Mouse (Mus musculus): ENCODE data around the gene Vgf. TPM values are rescaled to one million over a fixed set of nuclear protein-coding genes. Genes with fewer than 3 reads are reported as not detected.

Vgf gene
- 100 to 1,000 TPM; 200 to 207 TPM for total RNA-seq (2021)

DNA sequence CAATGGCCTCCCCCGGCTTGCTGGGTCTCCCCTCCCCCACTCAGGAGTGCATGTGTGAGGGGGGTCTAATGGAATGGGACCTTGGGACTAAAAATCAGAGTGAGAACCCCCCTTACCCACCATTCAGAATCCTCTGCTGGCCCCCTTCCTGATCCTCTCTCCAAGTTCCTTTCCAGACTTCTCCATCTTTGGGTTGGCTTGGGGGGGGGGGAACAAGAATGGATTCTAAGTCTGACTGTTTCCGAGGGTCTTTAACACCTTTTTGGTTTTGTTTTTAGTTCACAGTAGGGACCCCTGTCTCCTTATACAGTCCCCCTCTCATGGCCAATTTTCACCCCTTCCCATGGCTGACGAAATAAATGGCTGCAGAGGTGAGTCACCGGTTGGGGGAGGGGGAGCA is at the start of gene Vgf:
Gene Vgf (plus strand): TSS at position 301 of the 400 bp plus-strand sequence.
- intact Hi-C loops (cut with DNase I): no loop called here
- DNase-seq (ENCODE audit: extremely low spot score in 1 of 2, low spot score in 2 of 2): no peak

DNA sequence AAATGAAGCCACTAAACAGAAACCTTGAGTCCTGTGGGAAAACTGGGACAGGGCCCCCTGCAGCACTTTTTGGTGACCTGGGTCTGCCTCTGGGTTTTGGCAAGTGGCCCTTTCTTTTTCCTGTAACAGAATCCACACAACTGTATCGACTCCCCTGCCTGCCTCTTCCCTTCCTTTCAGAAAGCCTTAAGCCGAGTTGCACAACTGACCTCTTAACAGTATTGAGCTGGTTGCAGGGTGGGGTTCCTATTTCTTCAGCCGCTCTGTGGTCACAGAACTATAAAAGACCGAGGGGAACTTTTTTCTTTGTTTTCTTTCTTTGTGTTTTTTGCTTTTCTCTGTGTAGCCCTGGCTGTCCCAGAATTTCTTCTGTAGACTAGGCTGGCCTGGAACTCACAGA is 48.4 kb upstream of the Vgf start:
- DNase-seq (ENCODE audit: extremely low spot score in 1 of 2, low spot score in 2 of 2): no peak
- intact Hi-C loops (cut with DNase I): no loop called here

DNA sequence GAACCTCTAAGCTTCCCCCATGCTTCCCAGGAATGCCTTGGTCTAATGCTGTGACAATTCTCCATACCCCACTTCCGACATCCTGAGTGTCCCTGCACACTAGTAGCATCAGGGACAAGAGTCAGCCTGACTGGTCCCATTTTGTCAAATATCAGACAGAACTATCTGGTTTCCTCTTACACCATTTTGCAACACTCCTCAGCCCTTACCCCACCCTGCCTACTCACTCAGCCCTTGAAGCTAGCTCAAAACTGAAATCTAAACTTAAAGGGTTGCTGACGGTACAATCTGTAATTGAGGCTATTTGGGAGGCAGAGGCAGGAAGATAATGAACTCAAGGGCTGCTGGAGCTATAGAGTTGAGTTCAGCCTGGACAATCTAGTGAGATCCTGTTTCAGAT is 46.4 kb upstream of the Vgf start:
- no peak for DNase-seq (ENCODE audit: extremely low spot score in 1 of 2, low spot score in 2 of 2)
- intact Hi-C loops (cut with DNase I): no loop called here

DNA sequence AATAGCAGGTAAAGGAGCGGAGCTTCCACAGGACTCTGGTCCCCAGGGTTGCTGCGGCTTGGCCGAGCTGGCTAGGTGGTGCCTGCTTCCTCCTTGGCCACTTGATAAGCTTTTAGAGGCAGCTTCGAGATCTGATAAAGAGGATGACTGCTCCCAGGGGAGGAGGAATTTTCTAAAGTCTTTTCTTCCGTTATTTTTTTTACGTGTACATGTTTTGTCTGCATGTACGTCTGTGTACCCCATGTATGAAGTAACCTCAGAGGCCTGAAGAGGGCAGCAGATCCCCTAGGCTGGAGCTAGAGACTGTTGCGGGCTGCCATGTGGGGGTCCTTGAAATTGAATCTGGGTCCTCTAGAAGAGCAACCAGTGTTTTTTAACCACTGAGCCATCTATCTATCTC is 45.2 kb upstream of the Vgf start:
- intact Hi-C loops (cut with DNase I): no loop called here
- no peak for DNase-seq (ENCODE audit: extremely low spot score in 1 of 2, low spot score in 2 of 2)

DNA sequence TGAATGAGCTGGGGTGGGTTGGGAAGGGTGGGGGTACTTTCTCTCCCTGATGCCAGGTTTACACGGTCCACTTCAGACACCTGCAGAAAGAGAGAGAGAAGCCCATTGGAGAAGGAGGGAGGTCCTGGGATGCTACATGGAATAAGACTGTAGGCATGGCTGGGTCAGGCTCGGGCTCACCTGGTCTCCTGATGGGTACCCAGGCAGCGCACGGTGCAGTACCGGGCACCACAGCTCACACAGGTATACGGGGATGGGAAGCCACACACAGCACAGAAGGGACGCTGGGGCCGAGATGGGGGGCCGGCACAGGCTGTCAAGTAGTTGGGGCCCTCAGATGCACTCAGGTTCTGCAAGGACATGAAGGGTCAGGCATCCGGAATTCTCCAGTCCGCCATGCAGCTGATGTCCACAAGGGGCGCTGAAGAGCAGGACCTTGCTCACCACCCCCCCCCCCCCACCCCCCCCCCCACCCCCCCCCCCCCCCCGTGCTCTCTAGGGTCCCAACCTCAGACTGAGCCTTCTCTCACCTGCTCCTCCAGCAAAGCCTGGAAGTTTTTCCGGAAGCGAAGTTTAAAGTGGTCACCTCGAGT is 43.8 kb upstream of the Vgf start:
- intact Hi-C loops (cut with DNase I): no loop called here
- DNase-seq (ENCODE audit: extremely low spot score in 1 of 2, low spot score in 2 of 2): no peak

DNA sequence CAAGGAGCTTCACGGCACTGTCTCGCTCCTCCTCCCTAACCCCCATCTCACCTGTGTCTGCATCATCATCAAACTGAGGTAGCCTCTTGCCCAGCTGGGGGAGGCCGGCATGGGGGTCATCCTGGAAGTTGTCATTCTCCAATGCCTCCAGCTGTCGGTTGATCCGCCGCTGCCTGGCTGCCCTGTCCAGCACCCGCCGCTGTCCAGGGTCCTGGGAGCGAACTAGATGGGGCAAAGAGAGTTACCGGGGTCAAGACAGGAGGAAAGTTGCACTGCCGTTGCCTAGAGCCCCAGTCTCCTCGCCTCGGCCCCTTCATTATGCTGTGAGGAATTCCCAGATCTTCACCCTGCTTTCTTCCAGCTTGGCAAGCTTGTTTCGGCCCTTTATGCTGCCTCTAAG is 41.4 kb upstream of the Vgf start:
- intact Hi-C loops (cut with DNase I): no loop called here

DNA sequence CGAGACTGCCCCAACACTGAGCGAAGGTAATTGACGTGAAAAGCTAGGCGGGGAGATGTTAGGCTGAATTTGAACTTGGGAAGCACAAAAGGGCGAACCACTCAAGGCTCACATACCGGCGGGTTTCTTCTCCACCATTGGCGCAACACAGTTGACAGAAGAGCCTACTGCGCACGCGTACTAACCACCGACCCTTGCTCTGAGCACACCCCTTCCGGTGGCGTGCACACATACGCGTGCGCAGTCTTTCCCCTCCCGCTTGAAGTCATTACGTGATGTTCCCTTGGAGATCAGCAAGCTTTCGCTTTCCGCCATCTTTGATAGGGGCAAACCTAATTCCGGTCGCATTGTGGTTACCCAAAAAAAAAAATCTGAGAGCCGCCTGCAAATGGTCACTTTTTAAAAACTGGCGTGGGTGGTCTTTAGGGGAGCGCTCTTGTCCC is 39.5 kb upstream of the Vgf start, which contains the start of gene Plod3:
Gene Plod3 (plus strand): TSS at position 325 of the 443 bp plus-strand sequence.
- DNase-seq (ENCODE audit: extremely low spot score in 1 of 2, low spot score in 2 of 2): peak; percentile 96 to 98
- intact Hi-C loops (cut with DNase I): no loop called here

More for the DNA sequence above, 41.4 kb upstream of the Vgf start:
- no peak for DNase-seq (ENCODE audit: extremely low spot score in 1 of 2, low spot score in 2 of 2)

DNA sequence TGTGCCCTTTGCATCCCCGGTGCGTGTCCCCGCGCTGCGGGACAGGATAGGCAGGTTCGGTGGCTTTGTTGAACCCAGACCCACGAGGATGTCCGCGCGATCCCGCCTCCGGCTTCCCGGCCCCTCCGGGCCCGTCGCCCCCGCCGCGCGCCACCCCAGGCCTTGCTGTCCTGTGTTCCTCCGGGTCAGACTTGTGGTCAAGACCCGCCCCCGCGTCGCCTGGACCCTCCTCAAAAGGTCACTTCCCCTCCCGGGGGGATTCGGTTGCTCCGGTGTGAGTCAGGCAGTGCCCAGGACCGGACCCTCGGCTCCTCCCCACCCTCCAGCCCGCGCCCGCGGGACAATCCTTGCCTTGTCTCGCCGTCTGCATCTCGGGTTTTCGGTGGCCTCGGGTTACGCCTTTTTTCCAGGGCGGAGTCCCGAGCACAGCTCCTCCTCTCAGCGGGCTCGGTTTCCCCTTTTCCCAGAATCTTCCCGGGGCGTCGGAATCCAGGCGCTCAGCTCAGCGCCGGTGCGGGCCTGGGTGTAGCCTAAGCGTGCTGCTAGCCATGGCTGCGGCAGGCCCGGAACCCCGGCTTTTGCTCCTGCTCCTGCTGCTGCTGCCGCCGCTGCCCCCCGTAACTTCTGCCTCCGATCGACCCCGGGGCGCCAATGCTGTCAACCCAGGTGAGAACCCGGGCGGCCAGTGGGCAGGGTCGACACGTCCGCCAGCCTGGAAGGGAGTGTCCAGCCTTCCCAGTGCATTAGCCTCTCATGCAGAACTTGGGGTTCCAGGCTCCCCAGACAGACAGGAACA is 38.9 kb upstream of the Vgf start:
- intact Hi-C loops (cut with DNase I): no loop called here
- DNase-seq (ENCODE audit: extremely low spot score in 1 of 2, low spot score in 2 of 2): peak; percentile 65 to 88

DNA sequence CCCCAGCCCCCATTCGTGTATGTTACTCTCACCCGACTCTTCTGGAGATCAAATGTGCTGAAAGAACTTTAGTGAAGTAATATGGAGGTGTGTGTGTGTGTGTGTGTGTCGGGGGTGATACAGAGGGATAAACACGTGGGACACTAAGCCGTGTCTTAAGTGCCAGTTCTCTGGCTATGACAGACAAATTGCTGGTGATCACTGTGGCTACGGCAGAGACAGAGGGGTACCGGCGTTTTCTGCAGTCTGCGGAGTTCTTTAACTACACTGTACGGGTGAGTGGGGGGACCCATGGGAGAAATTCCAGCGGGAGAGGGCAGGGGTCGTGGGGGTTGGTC is 38.3 kb upstream of the Vgf start, which contains the start of gene Znhit1:
Gene Znhit1 (minus strand): TSS at position 88 of the 338 bp plus-strand sequence.
- intact Hi-C loops (cut with DNase I): no loop called here

DNA sequence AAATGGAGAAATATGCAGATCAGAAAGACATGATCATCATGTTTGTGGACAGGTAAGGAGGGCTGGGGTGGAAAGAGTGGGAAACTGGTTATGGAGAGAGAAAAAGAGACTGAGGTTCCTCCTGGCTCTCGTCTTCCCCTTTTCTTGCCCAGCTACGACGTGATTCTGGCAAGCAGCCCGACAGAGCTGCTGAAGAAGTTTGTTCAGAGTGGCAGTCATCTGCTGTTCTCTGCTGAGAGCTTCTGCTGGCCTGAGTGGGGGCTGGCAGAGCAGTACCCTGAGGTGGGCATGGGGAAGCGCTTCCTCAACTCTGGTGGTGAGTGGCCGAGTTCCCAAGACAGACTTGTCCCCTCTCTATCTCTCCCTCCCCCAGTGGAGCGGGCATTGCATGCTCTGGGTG is 37.8 kb upstream of the Vgf start:
- intact Hi-C loops (cut with DNase I): no loop called here
- DNase-seq (ENCODE audit: extremely low spot score in 1 of 2, low spot score in 2 of 2): peak; percentile 54 to 75

More for the DNA sequence above, 38.3 kb upstream of the Vgf start, which contains the start of gene Znhit1:
- DNase-seq (ENCODE audit: extremely low spot score in 1 of 2, low spot score in 2 of 2): no peak

DNA sequence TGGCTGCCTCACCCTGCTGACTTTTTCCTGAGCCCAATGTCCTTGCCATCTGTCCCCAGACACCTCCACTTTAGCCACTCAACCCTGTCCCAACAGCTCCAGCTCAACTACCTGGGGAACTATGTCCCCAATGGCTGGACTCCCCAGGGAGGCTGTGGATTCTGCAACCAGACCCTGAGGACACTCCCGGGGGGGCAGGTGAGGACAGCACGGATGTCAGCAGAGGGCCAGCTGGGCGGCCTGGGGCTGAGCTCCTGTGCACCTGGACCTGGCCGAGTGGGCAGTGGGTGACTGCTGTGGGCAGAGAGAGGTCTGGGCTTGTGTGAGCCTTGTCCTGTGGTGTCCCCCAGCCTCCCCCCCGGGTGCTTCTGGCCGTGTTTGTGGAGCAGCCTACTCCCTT is 36.4 kb upstream of the Vgf start:
- no peak for DNase-seq (ENCODE audit: extremely low spot score in 1 of 2, low spot score in 2 of 2)
- intact Hi-C loops (cut with DNase I): no loop called here

DNA sequence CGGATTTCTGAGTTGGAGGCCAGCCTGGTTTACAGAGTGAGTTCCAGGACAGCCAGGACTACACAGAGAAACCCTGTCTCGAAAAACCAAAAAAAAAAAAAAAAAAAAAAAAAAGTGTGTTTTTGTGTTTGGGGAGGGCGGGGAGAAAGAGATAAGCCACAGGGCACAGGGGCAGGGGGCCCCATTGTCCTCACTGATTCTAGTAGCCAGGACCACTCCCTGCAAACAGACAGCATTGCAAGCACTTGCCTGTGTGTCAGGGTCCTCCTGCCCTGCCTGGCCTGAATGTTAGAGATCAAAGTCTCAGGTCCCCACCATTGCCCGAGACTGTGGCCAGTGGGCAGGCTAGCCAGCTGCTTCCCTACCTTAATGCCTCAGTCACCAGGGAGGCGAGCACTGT is 26.7 kb upstream of the Vgf start:
- intact Hi-C loops (cut with DNase I): no loop called here
- no peak for DNase-seq (ENCODE audit: extremely low spot score in 1 of 2, low spot score in 2 of 2)

DNA sequence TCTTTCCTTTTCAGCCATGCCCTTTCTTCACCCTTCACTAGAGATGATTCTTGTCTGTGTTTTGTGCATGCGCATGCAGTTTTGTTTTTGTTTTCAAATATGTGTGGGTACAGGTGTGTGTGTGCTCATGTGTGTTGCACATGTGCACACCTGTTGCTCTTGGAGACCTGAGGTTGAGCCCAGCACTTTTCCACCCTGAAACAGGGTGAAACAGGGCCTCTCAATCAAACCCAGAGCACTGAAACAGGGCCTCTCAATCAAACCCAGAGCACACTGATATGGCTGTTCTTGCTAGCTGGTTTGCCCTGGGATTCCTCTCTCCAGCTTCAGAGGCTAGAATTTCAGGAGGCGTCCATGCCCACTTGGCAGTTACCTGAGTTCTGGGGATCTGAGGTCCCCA is 25.6 kb upstream of the Vgf start:
- no peak for DNase-seq (ENCODE audit: extremely low spot score in 1 of 2, low spot score in 2 of 2)
- intact Hi-C loops (cut with DNase I): no loop called here

DNA sequence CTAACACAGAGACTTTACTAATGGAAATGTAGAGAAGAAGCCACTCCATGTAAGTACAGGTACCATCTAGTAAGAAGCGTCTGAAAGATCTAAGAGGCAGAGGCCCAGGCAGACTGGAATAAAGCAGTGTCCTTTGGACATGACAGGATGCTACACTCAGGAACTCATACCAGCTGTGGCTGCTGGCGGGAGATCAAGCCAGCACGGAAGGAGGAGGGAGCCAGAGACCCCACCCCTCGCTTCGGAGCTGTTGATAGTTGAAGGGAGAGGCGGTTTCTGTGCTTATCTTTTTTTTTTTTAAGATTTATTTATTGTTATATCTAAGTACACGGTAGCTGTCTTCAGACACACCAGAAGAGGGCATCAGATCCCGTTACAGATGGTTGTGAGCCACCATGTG is 18.9 kb upstream of the Vgf start:
- no peak for DNase-seq (ENCODE audit: extremely low spot score in 1 of 2, low spot score in 2 of 2)
- intact Hi-C loops (cut with DNase I): no loop called here

DNA sequence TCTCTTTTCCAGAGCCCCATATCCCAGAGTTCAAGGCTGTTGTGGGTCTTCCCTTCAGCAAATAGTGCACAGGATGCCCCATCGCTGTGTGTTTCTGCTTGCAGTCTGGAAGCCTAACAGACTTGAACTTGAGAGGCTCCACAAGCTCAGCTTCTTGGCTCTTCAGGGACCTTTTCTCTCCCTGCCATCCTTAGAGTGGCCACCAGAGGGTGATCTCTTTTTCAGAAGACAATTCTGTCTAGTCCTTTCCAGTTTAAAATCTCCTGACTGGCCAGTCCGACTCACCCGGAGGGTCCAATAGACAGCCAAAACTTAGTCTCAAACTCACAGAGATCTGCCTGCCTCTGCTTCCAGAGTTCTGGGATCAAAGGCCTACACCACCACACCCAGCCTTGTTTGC is 16.2 kb upstream of the Vgf start:
- intact Hi-C loops (cut with DNase I): loop anchor here (5.0 kb wide), 1 partner anchor 78 kb away; no protein-coding TSS in a partner anchor

DNA sequence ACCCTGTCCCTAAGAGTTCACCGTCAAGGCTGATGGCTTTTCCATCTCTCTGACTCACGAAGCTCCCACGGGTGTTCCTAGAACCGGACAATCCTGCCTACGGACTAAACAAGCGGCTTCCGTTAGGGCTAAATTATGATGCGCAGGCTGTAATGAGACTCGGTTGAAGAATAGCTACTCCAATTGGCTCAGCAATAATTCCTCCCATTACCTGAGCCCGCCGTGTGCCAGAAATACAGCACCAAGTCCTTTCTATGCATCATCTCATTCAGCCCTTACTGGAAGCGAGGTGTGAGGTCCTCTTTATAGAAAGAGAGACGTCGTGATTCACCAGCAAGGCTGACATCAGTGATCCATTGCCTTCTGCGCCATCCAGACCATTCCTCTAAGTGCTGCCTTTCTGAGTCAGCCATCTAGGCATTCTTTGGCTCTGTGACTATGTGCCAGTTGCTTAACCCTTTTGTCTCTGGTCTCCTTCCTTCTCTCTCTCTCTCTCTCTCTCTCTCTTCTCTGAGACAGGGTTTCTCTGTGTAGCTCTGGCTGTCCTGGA is 13.7 kb upstream of the Vgf start:
- intact Hi-C loops (cut with DNase I): loop anchor here (5.0 kb wide), 1 partner anchor 80 kb away; no protein-coding TSS in a partner anchor

More for the DNA sequence above, 16.2 kb upstream of the Vgf start:
- DNase-seq (ENCODE audit: extremely low spot score in 1 of 2, low spot score in 2 of 2): peak in 1 of 2 experiments; percentile 60

DNA sequence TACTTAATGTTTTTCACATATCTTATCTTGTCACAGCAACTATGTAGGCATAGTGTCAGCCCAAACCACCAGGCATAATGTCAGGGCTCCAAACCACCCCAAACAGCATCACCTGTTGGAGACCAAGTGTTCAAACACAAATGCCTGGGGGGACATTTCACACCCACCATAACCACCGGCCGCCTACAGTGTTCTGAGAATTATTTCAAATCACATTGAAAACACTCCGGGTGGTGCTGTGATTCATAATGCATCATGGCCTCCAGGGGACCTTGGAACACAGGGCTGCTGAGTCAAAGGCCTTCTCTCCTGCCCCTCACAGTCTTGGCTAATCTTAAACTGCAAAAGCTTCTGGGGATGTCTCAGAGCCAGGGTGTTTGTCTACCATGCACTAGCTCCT is 10.3 kb upstream of the Vgf start:
- no peak for DNase-seq (ENCODE audit: extremely low spot score in 1 of 2, low spot score in 2 of 2)
- intact Hi-C loops (cut with DNase I): no loop called here

More for the DNA sequence above, 13.7 kb upstream of the Vgf start:
- no peak for DNase-seq (ENCODE audit: extremely low spot score in 1 of 2, low spot score in 2 of 2)

DNA sequence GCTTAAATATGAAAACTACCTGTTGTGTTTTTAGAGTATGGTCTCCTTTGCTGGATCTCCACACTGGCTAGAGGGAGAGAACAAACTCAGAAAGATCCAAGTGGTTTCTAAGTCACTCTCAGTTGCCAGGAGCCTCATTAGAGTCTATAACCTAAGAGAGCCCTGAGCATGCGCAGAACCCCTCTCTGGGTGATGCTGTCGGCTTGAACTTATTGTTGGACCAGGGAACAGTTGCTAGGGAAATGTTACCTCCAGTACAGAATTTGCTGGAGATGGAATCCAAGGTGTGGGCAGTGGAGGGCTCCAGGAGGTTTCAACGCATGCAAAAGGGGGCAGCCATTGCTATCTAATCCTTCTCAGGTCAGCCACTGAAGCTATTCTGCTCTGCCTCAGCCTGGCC is 1.9 kb upstream of the Vgf start:
- DNase-seq (ENCODE audit: extremely low spot score in 1 of 2, low spot score in 2 of 2): no peak
- intact Hi-C loops (cut with DNase I): loop anchor here (2.0 kb wide), 1 partner anchor 82 kb away; no protein-coding TSS in a partner anchor

DNA sequence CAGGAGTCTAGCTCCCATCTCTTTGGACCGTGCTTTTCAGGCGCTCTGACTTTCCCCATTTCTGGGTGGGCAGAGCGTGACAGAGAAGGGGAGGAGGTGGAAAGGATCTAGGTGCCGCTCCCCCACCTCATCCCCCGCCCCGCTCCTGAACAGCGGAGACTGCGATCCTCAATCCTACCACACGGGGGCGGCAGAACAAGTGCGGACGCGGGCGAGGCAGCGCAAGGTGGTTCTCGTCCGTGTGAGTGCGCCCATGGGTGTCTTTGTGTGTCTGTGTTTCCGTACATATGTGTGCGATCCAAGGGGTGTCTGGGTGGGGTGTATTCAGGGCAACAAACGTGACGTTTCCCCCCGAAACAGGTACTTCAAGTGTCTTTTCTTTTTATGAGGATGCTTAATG is 1.1 kb upstream of the Vgf start:
- peak in 1 of 2 experiments; percentile 85 for DNase-seq (ENCODE audit: extremely low spot score in 1 of 2, low spot score in 2 of 2)
- intact Hi-C loops (cut with DNase I): loop anchor here (2.0 kb wide), 1 partner anchor 82 kb away; no protein-coding TSS in a partner anchor
